Mouse (Mus musculus): ENCODE results near the gene Srcap.

The Srcap gene

DNA sequence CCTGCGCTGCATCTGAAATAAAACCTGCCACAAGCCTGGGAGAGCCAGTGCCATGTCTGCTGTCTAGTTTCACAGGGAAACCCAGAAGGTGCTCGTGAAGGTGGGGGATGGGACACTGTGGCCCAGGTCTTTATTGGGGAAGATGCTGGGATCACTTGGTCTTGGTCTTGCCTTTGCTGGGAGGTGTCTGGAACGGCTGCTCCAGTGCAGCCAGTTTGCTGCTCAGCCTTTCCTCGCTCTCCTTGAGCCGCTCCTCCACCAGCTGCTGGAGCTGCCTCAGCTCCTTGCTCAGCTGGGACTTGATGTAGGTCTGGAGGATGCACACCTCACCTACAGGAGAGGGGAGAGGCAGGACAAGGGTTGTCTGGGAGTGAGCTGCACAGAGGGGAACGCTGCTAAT lies 71.5 kb downstream of the Srcap start:
- no peak for DNase-seq

DNA sequence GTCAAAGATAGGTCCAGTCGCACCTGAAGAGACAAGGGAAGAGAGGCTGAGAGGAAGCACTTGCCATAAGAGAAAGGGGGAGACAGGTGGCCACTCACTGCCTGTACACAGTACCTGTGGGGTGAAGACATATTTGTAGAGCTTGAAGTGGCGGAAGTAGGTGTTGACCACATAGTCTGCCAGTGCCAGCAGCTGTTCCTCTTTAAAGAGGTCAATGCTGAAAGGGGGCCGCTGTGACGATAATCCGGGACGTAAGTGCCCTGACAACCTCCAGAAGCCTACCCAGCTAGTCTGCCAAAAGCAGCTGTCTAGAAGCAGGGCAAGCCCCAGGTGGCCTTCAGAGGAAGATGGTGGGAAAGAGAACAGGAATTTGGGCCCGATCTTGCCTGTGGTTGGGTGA lies 73.2 kb downstream of the Srcap start:
- DNase-seq = no peak

DNA sequence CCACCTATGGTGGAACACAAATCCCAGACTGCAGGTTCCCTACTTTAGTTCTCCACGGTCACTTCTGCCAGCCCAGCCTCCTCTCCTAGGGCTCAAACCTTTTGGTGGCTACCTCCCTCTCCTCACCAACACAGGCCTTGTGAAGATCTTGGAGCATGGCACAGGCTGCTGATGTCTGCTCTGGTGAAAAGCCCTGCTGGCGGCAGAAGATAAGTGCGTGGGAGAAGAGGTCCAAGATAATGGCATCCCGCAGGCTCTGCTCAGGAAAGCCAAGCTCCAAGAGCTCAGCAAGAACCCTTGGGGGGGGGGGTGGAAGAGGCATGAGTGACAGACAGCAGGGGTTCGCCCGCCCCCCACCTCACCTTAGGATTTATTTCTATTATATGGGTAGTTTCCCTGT lies 74.4 kb downstream of the Srcap start:
- DNase-seq = no peak

DNA sequence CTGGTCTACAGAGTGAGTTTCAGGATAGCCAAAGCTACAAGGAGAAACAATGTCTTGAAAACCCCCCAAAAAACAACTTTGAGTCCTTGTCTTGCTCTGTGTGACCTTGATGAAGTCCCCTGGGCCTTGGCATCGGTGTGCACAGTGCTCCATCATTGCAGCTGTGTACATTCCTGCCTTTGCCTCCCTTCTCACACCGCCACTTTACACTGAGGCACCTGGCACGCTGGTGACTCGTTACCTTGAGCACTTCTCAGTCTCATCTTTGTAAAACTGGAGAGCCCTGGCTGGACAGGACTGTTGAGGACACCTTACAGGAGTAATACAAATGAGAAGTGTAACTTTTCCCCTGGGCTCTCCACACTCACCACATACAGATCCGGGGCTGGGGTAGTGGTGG lies 75.4 kb downstream of the Srcap start:
- no peak for DNase-seq

DNA sequence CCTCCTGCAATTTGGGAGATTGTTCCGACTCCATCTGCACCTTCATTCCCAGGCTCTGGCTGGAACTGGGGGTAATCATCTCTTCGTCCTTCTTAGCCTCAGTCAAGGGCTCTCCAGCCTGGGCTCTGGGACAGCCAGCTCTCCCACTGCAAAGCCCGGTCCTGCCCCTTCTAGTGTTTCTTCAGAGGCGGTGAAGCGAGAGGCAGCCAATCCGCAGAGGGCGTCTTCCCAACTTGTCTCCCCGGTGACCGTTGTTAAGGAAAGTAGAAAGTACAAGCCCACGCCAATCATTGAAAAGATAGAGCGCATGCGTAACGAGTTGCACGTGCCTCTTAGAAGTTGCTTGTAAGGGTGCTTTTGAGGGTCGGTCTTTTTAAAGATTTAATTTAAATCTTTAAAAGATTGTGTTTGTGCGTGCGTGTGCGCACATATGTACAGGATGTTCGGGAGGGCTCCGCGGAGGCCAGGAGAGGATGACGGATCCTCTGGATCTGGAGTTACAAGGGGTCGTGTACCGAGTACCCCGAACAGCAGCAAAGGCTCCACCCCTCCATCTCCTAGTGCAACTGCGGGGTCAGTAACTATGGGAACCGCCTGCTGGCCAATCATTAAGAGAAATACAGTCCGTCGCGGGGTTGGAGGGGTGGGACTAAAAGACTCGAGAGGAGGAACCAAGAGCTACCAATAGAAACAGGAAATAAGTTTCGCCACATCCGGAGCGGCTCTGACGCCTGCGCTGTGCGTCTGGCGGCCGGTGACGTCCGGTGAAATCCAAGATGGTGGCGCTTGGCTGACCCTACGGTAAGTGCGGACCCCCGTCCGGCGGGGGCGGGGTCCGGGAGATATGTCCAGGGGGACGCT lies 76.5 kb downstream of the Srcap start, which contains the start of the genes Ccdc189 and Rnf40:
Ccdc189 (minus strand) TSS at position 585 of the 861 bp plus-strand sequence.
Rnf40 (plus strand) TSS at position 757 of the 861 bp plus-strand sequence.
- DNase-seq = peak; percentile 87 to 88

DNA sequence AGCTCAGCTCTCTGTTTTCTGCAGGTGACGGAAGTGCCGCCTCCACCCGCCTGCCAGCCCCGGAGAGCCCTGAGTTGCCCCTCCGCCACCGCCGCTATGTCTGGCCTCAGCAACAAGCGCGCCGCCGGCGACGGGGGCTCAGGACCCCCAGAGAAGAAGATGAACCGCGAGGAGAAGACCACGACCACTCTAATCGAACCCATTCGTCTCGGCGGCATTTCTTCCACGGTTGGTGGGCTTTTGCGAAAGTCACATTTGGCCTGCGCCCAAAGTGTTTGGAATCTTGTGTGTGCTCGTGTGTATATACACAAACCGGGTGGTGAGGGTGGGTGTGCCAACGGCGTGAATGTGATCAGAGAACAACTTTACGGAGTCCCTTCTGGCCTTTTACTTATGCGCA lies 77.1 kb downstream of the Srcap start:
- DNase-seq = no peak

- DNase-seq = no peak
These were observed 77.9 kb downstream of the Srcap start for GRCm38 (mm10) chr7:127589637-127590036.

GRCm38 (mm10) chr7:127591108-127591507 lies 79.3 kb downstream of the Srcap start:
- DNase-seq = no peak

DNA sequence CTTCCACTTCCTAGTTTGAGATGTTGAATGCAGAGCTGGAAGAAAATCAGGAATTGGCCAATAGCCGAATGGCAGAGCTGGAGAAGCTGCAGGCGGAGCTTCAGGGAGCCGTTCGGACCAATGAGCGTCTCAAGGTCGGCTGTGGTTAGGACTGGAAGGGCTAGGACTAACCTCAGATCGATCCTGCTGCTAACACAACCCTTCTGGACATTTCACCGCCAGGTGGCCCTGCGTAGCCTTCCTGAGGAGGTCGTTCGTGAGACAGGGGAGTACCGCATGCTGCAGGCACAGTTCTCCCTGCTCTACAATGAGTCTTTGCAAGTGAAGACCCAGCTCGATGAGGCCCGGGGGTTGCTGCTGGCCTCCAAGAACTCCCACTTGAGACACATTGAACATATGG lies 80.8 kb downstream of the Srcap start:
- DNase-seq = no peak

DNA sequence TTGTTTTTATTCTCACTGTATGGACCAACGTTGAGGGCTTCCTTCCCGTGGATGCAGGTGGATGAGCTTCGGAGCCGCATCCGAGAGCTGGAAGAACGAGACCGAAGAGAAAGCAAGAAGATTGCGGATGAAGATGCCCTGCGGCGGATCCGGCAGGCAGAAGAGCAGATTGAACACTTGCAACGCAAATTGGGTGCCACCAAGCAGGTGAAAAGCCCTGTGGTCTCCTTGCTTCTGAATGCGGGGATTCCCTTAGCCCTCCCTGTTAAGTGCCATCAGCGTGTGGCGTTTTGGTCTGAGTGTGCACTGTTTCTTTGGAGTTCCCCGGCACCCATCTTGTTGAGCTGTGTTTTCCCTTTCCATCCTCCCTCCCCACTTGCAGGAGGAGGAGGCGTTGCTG lies 85.0 kb downstream of the Srcap start:
- no peak for DNase-seq

- no peak for DNase-seq
These were observed 88.8 kb downstream of the Srcap start for GRCm38 (mm10) chr7:127600612-127601011.

GRCm38 (mm10) chr7:127601735-127602134 lies 90.0 kb downstream of the Srcap start:
- no peak for DNase-seq

- DNase-seq = no peak
These were observed 91.1 kb downstream of the Srcap start for GRCm38 (mm10) chr7:127602903-127603302.

- DNase-seq = no peak
These were observed 92.5 kb downstream of the Srcap start for GRCm38 (mm10) chr7:127604256-127604655.

DNA sequence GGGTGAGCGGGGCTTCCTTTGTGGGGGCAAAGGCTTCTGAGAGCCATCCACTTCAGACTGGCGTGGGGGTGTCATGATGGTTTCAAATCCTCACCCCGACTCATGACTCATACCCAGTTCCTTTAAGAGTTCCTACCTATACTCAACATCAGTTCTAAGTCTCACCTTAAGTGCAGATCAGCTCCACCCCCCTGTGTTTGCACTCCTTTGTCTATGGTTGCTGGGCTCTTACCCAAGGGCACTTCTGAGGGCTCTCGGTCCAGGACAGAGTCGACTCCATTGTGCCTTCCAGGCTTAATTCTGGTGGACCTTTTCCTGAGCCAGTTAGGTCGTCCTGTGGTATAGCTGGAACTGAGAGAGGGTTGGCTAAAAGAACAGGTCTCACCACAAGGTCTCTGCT lies 95.4 kb downstream of the Srcap start:
- DNase-seq = no peak

All from cerebellum, postnatal 36 days (tissue).